Mouse (Mus musculus): ENCODE data around the gene Gm10273.

Gm10273 gene

DNA sequence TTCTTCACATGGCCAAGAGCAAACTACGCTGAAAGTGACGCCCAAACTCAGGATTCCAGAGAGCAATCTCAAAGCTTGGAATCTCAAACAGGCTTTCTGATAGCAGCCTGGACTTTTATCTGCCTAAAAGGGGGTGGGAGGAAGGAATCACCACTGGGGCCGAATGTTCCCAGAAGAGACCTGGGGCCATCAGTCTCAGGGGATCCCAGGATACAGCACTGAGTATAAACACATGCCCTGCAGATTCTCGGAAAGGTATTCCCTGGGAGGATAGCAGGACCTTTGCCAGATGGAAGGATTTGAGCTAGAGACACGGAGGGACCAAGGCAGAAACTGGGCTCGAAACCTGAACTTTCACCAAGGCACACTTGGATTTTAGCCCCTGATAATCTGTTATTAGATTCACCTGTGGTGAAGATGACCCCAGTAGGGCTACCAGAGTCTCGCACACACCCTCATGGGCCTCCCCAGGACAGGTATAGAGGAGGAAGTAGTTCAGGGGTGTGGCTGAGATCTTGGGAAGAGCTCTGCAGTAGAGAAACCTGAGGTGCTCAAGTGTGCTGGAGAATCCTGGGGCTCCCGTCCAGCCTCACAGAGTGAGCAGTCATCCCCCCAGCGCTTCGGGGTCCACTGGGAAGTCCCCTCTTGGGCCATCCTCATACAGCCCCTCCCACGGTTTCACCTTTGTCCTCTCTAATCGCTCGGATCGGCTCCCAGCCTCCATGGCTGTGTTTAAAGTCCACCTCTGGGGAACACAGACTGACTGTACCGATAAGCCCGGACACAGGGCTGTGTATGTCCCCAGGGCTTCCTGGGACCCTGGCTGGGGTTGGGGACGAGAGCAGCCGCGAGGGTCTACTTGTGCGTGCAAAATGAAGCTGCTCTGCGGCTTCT lies 7.7 kb downstream of the Gm10273 start, which contains the start of gene Pla2g12b:
Gene Pla2g12b (plus strand): TSS at position 762 of the 894 bp plus-strand sequence.
- DNase-seq (ENCODE audit: low read depth, low spot score): no peak

DNA sequence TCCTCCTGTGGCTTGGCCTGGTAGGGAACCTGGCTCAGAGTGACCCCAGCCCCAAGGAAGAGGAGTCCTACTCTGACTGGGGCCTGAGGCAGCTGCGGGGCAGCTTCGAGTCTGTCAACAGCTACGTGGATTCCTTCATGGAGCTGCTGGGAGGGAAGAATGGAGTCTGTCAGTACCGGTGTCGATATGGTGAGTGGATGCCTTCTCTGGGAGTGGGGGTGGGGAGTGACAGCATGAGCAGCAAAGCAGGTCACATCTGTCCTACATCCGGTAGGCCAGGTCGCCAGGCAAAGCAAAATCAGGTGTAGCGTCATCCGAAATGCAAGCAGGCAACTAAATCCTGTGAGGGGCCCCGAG lies 8.3 kb downstream of the Gm10273 start:
- no peak for DNase-seq (ENCODE audit: low read depth, low spot score)

DNA sequence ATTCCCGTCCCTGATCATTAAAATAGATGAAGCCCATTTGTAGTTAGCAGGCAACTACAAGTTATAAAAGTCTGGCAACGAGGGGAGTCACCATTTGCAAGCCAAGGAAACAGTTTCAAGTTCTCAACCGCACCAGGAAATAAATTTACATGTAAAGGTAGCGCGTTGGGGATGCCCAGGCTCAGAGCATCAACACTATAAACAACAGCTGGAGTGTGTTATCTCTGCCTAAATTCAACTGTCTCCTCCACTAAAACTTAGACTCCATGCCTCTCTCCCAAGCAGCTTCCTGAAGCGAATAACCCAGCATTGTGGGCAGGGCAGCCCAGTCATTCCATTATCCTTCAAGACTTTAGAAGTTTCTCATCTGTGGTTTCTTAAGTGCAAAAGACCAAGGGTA lies 13.1 kb downstream of the Gm10273 start:
- no peak for DNase-seq (ENCODE audit: low read depth, low spot score)

DNA sequence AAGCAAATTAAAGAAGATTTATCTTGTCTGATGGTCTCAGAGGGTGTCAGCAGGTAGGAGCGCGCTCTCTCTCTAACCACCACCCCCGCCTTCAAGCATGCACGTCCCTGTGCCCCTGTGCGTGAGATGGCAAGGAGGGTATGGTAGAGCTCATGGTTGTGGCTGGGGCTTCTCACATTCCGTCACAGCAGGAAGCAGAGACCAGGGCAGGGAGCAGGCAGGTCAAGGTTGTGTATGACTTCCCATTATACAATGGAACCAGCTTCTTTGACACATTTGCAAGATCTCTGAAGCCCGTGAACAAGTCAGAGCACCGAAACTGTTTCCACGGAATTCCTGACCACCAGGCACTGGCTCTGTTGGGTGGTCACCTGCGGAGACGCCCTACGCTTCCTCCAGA lies 14.8 kb downstream of the Gm10273 start:
- DNase-seq (ENCODE audit: low read depth, low spot score): no peak

DNA sequence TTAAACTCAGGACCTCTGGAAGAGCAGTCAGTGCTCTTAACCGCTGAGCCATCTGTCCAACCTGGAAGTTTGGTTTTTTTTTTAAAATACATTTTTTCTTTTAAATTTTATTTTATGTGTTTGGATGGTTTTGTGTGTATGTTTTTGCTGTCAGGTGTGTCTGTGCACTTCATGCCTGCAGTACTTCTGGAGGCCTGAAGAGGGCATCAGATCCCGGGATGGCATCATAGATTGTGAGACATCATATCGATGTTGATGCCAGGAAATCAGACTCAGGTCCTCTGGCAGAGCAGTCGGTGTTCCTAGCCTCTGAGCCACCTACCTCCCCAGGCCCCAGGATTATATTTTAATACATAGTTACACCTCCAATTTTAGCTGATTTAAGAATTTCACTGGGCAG lies 18.3 kb downstream of the Gm10273 start:
- DNase-seq (ENCODE audit: low read depth, low spot score): no peak

DNA sequence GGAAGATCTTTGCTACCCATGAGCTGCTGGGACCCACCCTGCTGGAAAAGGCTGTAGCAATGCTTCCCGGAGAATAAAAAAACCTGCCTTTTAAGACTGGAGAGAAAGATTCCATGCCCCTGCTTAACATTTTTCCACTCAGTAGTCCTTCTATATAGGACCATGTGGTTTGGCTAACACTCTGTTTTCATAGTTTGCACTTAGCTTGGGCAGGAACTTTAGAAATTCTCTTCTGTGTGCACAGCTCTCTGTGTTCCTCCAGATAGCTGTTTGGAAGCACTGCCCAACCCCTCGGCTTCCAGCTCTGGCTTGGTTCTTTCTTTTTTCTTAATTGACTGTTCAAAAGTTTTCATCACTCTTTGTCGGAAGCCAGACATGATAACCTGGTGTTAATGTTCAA lies 21.2 kb downstream of the Gm10273 start:
- no peak for DNase-seq (ENCODE audit: low read depth, low spot score)

DNA sequence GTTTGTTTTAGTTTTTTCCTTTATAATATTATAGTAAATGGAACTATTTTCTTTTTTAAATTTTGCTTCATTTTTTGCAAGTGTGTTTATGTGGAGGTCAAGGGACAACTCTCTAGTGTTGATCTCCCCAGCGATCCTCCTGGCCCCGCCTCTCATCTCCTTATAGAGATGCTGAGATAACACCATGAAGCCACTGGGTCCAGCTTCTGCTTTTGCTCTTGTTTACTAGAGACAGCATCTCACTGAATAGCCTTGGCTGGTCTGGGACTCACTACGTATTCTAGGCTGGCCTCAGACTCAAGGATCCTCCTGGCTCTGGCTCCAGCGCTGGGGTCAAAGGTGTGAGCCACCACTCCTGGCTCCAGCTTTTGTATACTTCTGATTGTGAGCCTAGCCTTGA lies 24.1 kb downstream of the Gm10273 start:
- DNase-seq (ENCODE audit: low read depth, low spot score): no peak

DNA sequence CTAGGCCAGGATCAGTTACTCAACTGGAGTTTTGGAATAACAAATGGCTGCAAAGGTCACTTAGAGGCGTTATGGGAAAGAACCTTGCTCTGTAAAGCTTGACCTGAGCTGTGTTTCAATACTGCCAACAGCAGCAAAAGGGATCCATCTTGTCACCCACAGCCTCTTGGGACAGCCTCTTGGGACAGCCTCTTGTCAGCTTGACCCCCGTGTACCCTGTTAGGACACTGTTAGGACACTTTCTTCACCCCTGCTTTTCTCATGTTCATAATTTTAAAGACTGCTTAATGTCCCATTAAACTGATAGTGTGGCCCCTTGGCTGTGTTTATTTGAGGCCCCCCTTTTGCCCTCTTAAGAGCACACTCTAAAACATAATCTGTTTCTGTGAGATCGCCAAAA lies 29.0 kb downstream of the Gm10273 start:
- DNase-seq (ENCODE audit: low read depth, low spot score): no peak

DNA sequence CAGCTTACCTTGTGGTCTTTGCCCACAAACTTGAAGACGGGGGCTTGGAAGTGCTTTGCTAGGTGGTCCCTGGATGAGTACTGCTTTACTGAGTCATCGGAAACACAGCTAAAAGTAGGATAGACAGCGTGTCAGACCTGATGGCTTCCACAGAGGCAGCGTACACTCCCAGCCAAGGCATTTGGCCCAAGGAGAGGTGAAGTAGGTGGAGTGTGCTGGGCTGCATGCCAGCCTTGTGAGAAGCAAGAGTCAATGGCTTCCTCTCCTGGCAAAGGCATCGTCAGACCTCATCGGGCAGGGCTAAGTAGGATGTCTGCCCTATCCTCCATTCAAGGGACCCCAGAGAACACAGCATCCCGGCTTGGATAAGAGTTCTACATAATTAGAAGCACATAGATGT lies 29.9 kb downstream of the Gm10273 start:
- no peak for DNase-seq (ENCODE audit: low read depth, low spot score)

DNA sequence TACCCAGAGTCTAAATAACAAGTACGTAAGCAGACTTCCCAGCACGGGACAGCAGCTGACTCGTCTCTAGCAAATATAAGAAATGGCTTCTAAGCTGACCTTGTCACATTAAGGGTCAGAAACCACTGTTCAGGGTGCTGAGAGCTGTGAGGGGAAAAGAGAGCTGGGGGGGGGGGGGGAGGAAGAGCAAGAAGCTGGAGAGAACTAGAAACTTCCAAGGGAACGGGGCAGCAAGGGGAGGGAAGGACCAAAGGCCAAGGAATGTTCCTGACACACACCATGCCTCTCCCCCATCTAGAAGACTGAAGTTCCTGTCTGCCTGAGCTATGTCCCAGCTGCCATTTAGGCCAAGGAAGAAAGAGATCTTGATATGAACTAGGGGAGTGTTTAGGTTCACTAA lies 30.9 kb downstream of the Gm10273 start:
- DNase-seq (ENCODE audit: low read depth, low spot score): no peak

DNA sequence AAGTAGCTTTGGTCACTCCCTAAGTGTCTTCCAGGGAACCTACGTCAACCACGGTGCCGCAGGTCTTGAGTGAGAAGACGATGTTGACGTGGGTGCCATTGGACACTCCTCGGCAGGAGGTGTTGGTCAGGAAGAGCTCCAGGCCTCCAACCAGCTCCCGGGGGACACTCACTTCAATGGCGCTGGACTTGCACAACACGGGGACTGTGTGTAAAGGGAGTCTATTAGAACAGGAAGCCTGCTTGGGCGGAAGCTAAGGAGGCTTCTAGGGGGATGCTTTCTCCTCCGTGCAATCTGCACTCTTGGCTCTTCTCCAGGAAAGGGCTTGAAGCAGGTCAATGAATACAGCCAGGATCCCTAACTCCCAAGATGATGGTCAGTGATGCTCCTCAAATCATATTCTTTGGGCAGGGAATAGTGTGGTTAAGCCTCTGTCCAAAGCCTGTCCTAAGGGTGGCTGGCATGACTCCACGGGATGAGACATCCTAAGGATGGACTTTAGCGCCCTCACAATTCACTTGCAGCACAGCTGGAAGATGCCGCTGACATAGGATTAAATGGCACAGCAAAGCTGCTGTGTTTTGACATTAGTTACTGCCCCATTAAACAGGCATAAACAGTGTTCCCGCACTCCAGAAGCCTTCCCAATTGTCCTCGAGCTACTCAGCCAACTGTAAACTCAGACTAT lies 34.2 kb downstream of the Gm10273 start:
- no peak for DNase-seq (ENCODE audit: low read depth, low spot score)

DNA sequence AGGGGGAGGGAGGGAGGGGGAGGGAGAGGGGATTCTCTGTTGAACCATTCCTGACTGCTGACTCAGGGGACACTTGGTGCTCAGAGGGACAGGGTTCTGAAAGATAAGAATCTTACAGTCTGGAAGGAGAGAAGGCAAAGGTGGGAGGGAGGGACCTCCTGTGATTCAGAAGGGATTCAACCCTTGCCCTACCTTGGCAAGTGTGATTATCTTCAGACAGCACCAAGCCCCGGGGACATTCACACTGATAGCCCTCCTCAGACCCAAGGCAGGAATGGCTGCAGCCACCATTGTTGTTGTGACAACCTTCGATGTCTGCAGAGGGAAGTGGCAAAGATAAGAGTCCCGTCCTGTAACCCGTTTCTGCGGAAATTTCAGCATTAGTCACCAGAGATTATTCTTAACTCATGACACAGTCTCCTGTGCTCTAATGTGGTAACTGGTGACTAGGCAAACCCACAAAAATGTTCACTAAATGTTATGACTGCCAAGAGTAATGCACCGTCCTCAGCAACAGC lies 35.3 kb downstream of the Gm10273 start:
- DNase-seq (ENCODE audit: low read depth, low spot score): no peak

DNA sequence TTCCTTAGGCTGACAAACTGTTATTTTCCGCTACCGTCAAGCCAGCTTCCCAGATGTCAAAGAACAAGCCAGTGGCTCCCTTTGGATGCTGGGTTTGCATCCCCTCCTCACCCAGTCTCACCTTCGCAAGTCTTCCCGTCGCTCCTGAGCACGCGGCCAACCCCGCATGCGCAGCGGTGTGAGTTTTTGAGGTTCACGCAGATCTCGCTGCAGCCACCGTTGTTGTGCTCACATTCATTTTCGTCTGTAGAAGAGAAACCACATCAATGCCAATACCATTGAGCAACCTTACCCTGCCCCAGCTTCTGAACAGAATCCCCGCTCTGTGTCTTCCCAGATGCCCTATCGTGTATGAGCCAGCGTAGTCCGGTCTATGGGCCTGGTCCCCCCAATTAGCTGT lies 40.3 kb downstream of the Gm10273 start:
- DNase-seq (ENCODE audit: low read depth, low spot score): no peak

DNA sequence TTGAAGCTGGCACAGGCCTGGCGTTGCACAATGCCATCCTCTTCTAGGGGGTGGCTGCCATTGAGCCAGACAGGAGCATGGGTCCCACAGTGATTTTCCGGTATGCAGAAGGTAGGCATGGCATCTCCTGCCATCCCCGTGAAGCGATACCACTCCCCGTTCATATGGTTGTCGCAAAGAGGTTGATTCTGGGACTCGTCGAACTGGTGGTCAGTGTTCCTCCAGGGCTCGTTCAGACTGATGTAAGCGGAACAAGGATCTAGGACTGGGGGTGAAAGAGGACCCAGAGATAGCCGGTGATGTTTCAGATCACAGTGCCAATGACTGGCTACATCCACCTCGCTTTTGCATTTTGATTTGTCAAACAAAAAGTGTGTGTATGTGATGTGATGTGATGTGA lies 43.2 kb downstream of the Gm10273 start:
- DNase-seq (ENCODE audit: low read depth, low spot score): no peak

DNA sequence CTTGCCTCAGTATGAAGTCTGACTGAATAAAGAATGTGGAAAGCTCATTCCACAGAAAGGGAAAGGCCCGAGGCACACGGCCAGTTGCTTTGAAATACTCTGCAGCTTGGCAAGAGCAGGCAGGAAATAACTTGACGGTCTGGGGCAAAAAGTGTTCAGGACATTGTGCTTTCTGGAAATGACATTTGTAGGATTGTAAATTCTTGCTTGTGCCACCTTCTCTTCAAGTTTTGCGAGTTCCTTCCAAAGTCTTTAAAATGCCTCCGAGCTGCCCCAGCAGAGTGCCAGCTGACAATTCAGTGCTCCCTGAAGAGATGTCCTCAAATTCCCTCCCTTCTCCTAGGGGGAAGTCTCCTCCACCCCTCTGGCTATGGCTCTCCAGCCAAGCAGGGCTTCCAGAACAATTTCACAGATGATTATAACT lies 44.1 kb downstream of the Gm10273 start:
- DNase-seq (ENCODE audit: low read depth, low spot score): no peak

DNA sequence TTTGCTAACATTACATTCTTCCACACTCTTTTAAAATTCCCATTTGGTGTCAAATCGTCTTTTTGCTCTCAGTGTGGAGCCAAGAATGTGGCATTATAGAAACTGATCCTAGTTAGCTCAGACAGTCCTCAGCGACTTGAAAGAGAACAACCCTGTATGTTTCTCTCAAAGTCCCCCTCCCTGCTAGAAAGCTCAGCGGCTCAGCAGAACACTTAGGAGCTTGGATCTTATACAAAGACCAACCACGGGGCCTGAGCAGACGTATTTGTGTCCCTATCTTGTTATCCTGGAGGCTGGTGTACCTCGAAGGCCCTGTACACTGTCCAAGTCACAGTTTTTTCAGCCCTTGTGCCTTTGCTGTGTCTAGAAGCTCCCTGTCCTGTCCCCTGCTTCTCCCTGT lies 44.7 kb downstream of the Gm10273 start:
- no peak for DNase-seq (ENCODE audit: low read depth, low spot score)

DNA sequence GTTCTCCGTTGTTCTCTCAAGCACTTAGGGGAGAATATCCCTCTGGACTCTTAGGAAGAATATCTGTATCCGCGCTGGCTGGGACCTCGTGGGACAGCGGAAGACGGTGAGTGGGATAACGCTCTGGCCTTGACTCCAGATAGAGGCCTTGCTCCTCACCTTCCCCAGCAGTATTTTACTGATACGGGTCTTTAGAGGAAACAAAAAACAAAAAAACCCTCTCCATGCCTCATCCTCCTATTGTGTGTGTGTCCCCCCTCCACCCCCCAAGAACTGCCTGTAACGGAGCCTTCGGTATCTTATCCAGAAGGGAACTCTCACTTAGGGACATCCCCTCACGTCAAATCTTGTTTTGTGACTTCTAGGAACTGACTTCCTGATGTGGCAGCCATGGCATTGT lies 46.3 kb downstream of the Gm10273 start, which contains the start of gene Oit3:
Gene Oit3 (minus strand): TSS at position 44 of the 400 bp plus-strand sequence.
- DNase-seq (ENCODE audit: low read depth, low spot score): no peak

DNA sequence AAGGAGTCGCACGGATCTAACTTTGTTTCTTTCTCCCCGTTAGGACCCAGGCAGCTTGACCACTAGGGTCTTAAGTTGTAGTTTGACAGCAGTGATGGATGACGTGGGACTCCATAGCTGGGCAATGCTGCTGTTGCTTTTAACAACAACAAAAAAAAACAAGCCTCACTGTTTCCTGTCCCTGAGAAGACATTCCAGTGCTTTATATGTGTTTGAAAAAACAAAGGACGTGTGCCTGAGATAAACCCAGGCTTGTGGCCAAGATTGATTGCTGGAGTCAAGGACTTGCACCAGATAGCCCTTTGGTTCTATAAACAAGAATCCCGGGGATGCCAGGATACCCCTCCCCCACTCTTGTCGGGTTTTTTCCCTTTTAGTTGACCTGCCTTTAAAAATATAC lies 47.8 kb downstream of the Gm10273 start:
- DNase-seq (ENCODE audit: low read depth, low spot score): peak; percentile 54

DNA sequence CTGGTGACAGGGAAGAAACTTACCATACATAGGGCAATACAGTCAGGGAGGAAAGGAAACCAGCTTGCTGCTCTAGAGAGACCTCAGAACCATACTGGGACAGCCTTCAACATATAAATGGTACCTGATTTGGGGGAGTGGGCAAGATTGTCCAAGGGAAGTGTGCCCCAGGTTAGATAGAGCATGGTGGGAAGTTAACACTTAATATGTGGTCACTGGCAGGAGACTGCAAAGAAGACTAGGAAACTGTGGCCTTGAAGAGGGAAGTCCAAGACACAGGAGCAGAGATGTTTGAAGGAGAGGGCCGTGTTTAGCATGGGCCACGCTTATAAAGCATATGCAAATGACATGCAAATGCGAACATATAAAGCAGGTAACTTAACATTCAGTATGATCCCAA lies 48.7 kb downstream of the Gm10273 start:
- no peak for DNase-seq (ENCODE audit: low read depth, low spot score)

DNA sequence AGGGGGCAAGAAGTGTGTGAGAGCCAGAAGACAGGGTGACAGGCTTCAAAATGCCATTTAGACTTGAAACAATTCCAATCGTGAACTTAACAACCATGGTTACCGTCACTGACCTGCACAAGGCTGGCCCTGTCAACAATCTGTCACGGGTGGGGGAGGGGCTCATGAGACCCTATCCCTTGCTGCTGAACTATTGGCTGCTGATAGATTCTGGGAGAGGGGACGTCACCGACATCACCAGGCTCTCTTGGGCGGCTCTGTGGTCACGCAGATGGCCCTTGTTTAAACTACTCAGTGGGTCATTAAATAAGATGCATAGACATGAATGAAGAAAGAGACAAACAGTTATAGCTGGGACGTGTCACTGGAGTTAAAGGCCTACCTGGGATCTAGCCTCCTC lies 49.2 kb downstream of the Gm10273 start:
- DNase-seq (ENCODE audit: low read depth, low spot score): peak; percentile 36
